Mouse (Mus musculus): ENCODE measurements at regions not wholly inside any gene's neighbourhood (a gene's known extent, or its start where the extent isn't known, plus 50 kb on each side); places are given as distances from the start of the nearest gene placed in this dataset.

- TF ChIP-seq HCFC1 (IDR thresholded peaks at IDR 0.05; ENCODE audit: borderline replicate concordance, insufficient read depth, low read length) (no peak), CHD2 (IDR thresholded peaks at IDR 0.05; ENCODE audit: low read depth, low read length) (no peak), MAFK (IDR thresholded peaks at IDR 0.05; ENCODE audit: insufficient read depth, low read depth, low read length) (no peak), ZC3H11A (IDR thresholded peaks at IDR 0.05; ENCODE audit: borderline replicate concordance, low read depth, low read length) (no peak), ZNF384 (IDR thresholded peaks at IDR 0.05; ENCODE audit: low read depth, low read length) (no peak)
Observed at GRCm38 (mm10) chr14:31908591-31908990, 78.1 kb upstream of the Ankrd28 start.

All from ES-E14 (cell line).